Mouse (Mus musculus) kidney, embryonic 15.5 days (tissue): ENCODE results near the gene Rras2. TPM values are rescaled to one million over a fixed set of nuclear protein-coding genes. Genes with fewer than 3 reads are reported as not detected.

Experiments
- ATAC-seq: fragments of 200-750 bp; cut with Nextera tagmentation; replicated peaks from 2 replicates; pipeline ENCODE4 v1.8.0; 2017; ENCODE audit warnings: moderate TSS enrichment; ENCODE audit not compliant: low FRiP score
- H3K27ac ChIP-seq: fragments of 300-500 bp; sonication (generic); 2 replicates; pipeline ENCODE4 v1.5.1; 2015; ENCODE audit warnings: mild to moderate bottlenecking, inconsistent platforms
- H3K27me3 ChIP-seq: fragments of 300-500 bp; sonication (generic); 2 replicates; pipeline ENCODE4 v1.6.1; 2015; ENCODE audit warnings: inconsistent platforms
- H3K36me3 ChIP-seq: fragments of 300-500 bp; sonication (generic); 2 replicates; pipeline ENCODE4 v1.6.1; 2015; ENCODE audit warnings: inconsistent platforms
- H3K4me1 ChIP-seq: fragments of 300-500 bp; sonication (generic); 2 replicates; pipeline ENCODE4 v1.6.1; 2015; ENCODE audit warnings: inconsistent platforms
- H3K4me2 ChIP-seq: fragments of 300-500 bp; sonication (generic); 2 replicates; pipeline ENCODE4 v1.6.1; 2015; ENCODE audit warnings: moderate library complexity, mild to moderate bottlenecking, inconsistent platforms
- H3K4me3 ChIP-seq: fragments of 300-500 bp; sonication (generic); replicated peaks from 2 replicates; pipeline ENCODE4 v1.5.1; 2015; ENCODE audit warnings: mild to moderate bottlenecking, inconsistent platforms
- H3K9ac ChIP-seq: fragments of 300-500 bp; sonication (generic); 2 replicates; pipeline ENCODE4 v1.6.1; 2015; ENCODE audit warnings: mild to moderate bottlenecking, inconsistent platforms
- H3K9me3 ChIP-seq: fragments of 300-500 bp; sonication (generic); replicated peaks from 2 replicates; pipeline ENCODE4 v1.6.1; 2016; ENCODE audit warnings: inconsistent platforms
- WGBS: fragments of 180-500 bp; shearing (Covaris S2); methylation state at CpG from one replicate; pipeline ENCODE4 v1.1.7; 2015; ENCODE audit warnings: mixed read lengths; 5-methylcytosine and 5-hydroxymethylcytosine counted together
- polyA plus RNA-seq: library from polyadenylated mRNA; unstranded; fragments of >200 nt; fragmentation: Nextera tagmentation; extraction: Ambion mirVana; gene quantifications from 2 replicates; pipeline ENCODE4 v1.2.1, GENCODE M21; 2015

Rras2 gene
- polyA plus RNA-seq, 1 experiment from 2014 or later: 36.0 TPM

- 52% methylated on average over 9 of the region's 9 CpGs for WGBS
- no peaks in the 10 kb centered on the region for H3K36me3 ChIP-seq
- no peak overlapping the region for H3K27ac ChIP-seq
- H3K4me3 ChIP-seq: no peak overlapping the region
- H3K9me3 ChIP-seq: no peaks in the 10 kb centered on the region
- H3K27me3 ChIP-seq: no peaks in the 10 kb centered on the region
- no peaks in the 10 kb centered on the region for H3K4me1 ChIP-seq
- no peak overlapping the region for H3K9ac ChIP-seq
- no peak overlapping the region for H3K4me2 ChIP-seq
- ATAC-seq: no peak
Observed at GRCm38 (mm10) chr7:114011726-114012443, 105.7 kb downstream of the Rras2 start.

- ATAC-seq: no peak
- Histone ChIP-seq H3K4me3 (no peak overlapping the region), H3K9me3 (no peaks in the 10 kb centered on the region), H3K4me1 (0 out of 2 replicates have a peak, but pooled peaks cover 8% of the 10 kb centered on the region), H3K27ac (no peak overlapping the region), H3K4me2 (no peak overlapping the region), H3K9ac (no peak overlapping the region), H3K27me3 (peaks cover 4% of the 10 kb centered on the region; the same call in 1 of the 2 replicates), H3K36me3 (no peaks in the 10 kb centered on the region)
- WGBS: 77% methylated on average over 5 of the region's 5 CpGs
Observed at GRCm38 (mm10) chr7:114007565-114007964, 110.0 kb downstream of the Rras2 start.

- Histone ChIP-seq H3K4me3 (no peak overlapping the region), H3K9me3 (no peaks in the 10 kb centered on the region), H3K4me2 (no peak overlapping the region), H3K4me1 (0 out of 2 replicates have a peak, but pooled peaks cover 8% of the 10 kb centered on the region), H3K9ac (no peak overlapping the region), H3K27ac (no peak overlapping the region), H3K27me3 (peaks cover 4% of the 10 kb centered on the region; the same call in 1 of the 2 replicates), H3K36me3 (no peaks in the 10 kb centered on the region)
- ATAC-seq: no peak
- WGBS: 81% methylated on average over 8 of the region's 8 CpGs
Observed at GRCm38 (mm10) chr7:114006456-114006855, 111.1 kb downstream of the Rras2 start.

- WGBS: 73% methylated on average over 5 of the region's 5 CpGs
- Histone ChIP-seq H3K4me3 (no peak overlapping the region), H3K27ac (no peak overlapping the region), H3K9me3 (no peaks in the 10 kb centered on the region), H3K27me3 (peaks cover 4% of the 10 kb centered on the region; the same call in 1 of the 2 replicates), H3K36me3 (no peaks in the 10 kb centered on the region), H3K4me1 (0 out of 2 replicates have a peak, but pooled peaks cover 8% of the 10 kb centered on the region), H3K9ac (no peak overlapping the region), H3K4me2 (no peak overlapping the region)
- ATAC-seq: no peak
Observed at GRCm38 (mm10) chr7:114005499-114005898, 112.1 kb downstream of the Rras2 start.

- Histone ChIP-seq H3K27me3 (peaks cover 4% of the 10 kb centered on the region; the same call in 1 of the 2 replicates), H3K36me3 (no peaks in the 10 kb centered on the region), H3K4me1 (0 out of 2 replicates have a peak, but pooled peaks cover 8% of the 10 kb centered on the region), H3K9me3 (no peaks in the 10 kb centered on the region), H3K4me3 (no peak overlapping the region), H3K9ac (no peak overlapping the region), H3K4me2 (no peak overlapping the region), H3K27ac (no peak overlapping the region)
- ATAC-seq: no peak
- 20% methylated on average over 5 of the region's 5 CpGs for WGBS
Observed at GRCm38 (mm10) chr7:114004171-114004570, 113.4 kb downstream of the Rras2 start.

- Histone ChIP-seq H3K4me1 (no peaks in the 10 kb centered on the region), H3K36me3 (no peaks in the 10 kb centered on the region), H3K9ac (no peak overlapping the region), H3K27me3 (no peaks in the 10 kb centered on the region), H3K4me2 (no peak overlapping the region), H3K9me3 (no peaks in the 10 kb centered on the region), H3K27ac (no peak overlapping the region), H3K4me3 (no peak overlapping the region)
- WGBS: 68% methylated on average over 7 of the region's 7 CpGs
- ATAC-seq: no peak; the same call in 1 of the 2 replicates
Observed at GRCm38 (mm10) chr7:113997675-113998354, 119.8 kb downstream of the Rras2 start.

Other genes with a start within 250 kb of the Rras2 start
- 125 and 131 TPM in 2 replicates for gene Copb1, start 136.9 kb upstream of the Rras2 start, polyA plus RNA-seq
- gene Psma1, start 158.3 kb upstream of the Rras2 start, polyA plus RNA-seq: 422 and 445 TPM in 2 replicates